Mouse (Mus musculus) kidney, adult 2 months (tissue): ENCODE data around the gene Tmem128. TPM values are rescaled to one million over a fixed set of nuclear protein-coding genes. Genes with fewer than 3 reads are reported as not detected.

Experiments
- DNase-seq: peaks from one replicate; pipeline ENCODE4 v3.0.0; 2021
- H3K27ac ChIP-seq: fragments of 200-500 bp; 2 replicates; pipeline ENCODE4 v1.5.1; 2012; ENCODE audit warnings: low read depth, low read length, control low read depth, inconsistent platforms; ENCODE audit not compliant: insufficient read depth
- H3K27me3 ChIP-seq: fragments of 200-500 bp; replicated peaks from 2 replicates; pipeline ENCODE4 v1.6.1; 2012; ENCODE audit warnings: mild to moderate bottlenecking, moderate library complexity, low read length, inconsistent platforms; ENCODE audit not compliant: control insufficient read depth, insufficient read depth
- H3K36me3 ChIP-seq: fragments of 200-500 bp; 2 replicates; pipeline ENCODE4 v1.6.1; 2012; ENCODE audit warnings: mild to moderate bottlenecking, moderate library complexity, low read length, inconsistent platforms; ENCODE audit not compliant: control insufficient read depth, insufficient read depth
- H3K4me1 ChIP-seq: fragments of 200-500 bp; 2 replicates; pipeline ENCODE4 v1.6.1; 2011; ENCODE audit warnings: low read length; ENCODE audit not compliant: control insufficient read depth, insufficient read depth
- H3K4me3 ChIP-seq: fragments of 200-500 bp; 2 replicates; pipeline ENCODE4 v1.5.1; 2011; ENCODE audit warnings: mild to moderate bottlenecking, low read depth, low read length, control low read depth; ENCODE audit not compliant: insufficient read depth
- CTCF ChIP-seq: fragments of 200-500 bp; conservative IDR thresholded peaks from 2 replicates; pipeline ENCODE4 v1.5.1; 2011; ENCODE audit warnings: low read depth, mild to moderate bottlenecking, control low read depth, low read length, moderate library complexity, mixed read lengths; ENCODE audit not compliant: insufficient read depth, insufficient read length
- POLR2A ChIP-seq: fragments of 200-500 bp; IDR thresholded peaks from one replicate; pipeline ENCODE4 v1.6.1; 2011; ENCODE audit warnings: low read depth, low read length, control low read depth
- WGBS: fragments of 180-500 bp; shearing (Covaris S2); methylation state at CpG from one replicate; pipeline ENCODE4 v1.1.7; 2018; 5-methylcytosine and 5-hydroxymethylcytosine counted together
- polyA plus RNA-seq: library from polyadenylated mRNA; depleted of rRNA; stranded (reverse); fragments of >200 nt; gene quantifications from 2 replicates; pipeline ENCODE4 v1.2.3, GENCODE M21; 2012

Tmem128 gene
- polyA plus RNA-seq, 1 experiment = 40.6 TPM

GRCm38 (mm10) chr5:38258773-38259146 lies 1.2 kb upstream of the Tmem128 start:
- Histone ChIP-seq H3K4me3 (no peak overlapping the region), H3K27me3 (no peaks in the 10 kb centered on the region), H3K4me1 (no peaks in the 10 kb centered on the region), H3K27ac (no peak overlapping the region), H3K36me3 (no peaks in the 10 kb centered on the region; the same call in 1 of the 2 replicates)
- TF ChIP-seq CTCF = no peak
- TF ChIP-seq POLR2A = no peak
- 63% methylated on average over 5 of the region's 5 CpGs for WGBS
- DNase-seq = no peak

GRCm38 (mm10) chr5:38259455-38260106 lies 404 bp upstream of the Tmem128 start:
- H3K4me3 ChIP-seq = peak overlapping the region; percentile 96
- TF ChIP-seq POLR2A (no peak), CTCF (no peak)
- H3K4me1 ChIP-seq = no peaks in the 10 kb centered on the region
- no peaks in the 10 kb centered on the region; the same call in 1 of the 2 replicates for H3K36me3 ChIP-seq
- no peaks in the 10 kb centered on the region for H3K27me3 ChIP-seq
- no peak for DNase-seq
- 40% methylated on average over 9 of the region's 9 CpGs for WGBS
- peak overlapping the region; percentile 79 for H3K27ac ChIP-seq

GRCm38 (mm10) chr5:38270942-38271341 lies 11.0 kb downstream of the Tmem128 start:
- TF ChIP-seq CTCF (no peak), POLR2A (no peak)
- Histone ChIP-seq H3K4me1 (no peaks in the 10 kb centered on the region), H3K4me3 (no peak overlapping the region), H3K27me3 (no peaks in the 10 kb centered on the region), H3K27ac (no peak overlapping the region), H3K36me3 (no peaks in the 10 kb centered on the region; the same call in 1 of the 2 replicates)
- 98% methylated on average over 3 of the region's 3 CpGs for WGBS
- DNase-seq = no peak

GRCm38 (mm10) chr5:38273831-38274230 lies 13.8 kb downstream of the Tmem128 start:
- no peak overlapping the region for H3K27ac ChIP-seq
- no peak overlapping the region for H3K4me3 ChIP-seq
- WGBS = 88% methylated on average over 4 of the region's 4 CpGs
- no peaks in the 10 kb centered on the region; the same call in 1 of the 2 replicates for H3K4me1 ChIP-seq
- DNase-seq = no peak
- TF ChIP-seq CTCF (no peak), POLR2A (no peak)
- H3K36me3 ChIP-seq = no peaks in the 10 kb centered on the region; the same call in 1 of the 2 replicates
- H3K27me3 ChIP-seq = peaks cover 2% of the 10 kb centered on the region

GRCm38 (mm10) chr5:38275771-38276170 lies 15.8 kb downstream of the Tmem128 start, which contains the start of gene Otop1:
Otop1 (plus strand) TSS chr5:38275972.
- Histone ChIP-seq H3K4me3 (no peak within 1 kb of the TSS), H3K27ac (no peak within 1 kb of the TSS)

GRCm38 (mm10) chr5:38276451-38276850 lies 16.5 kb downstream of the Tmem128 start:
- Histone ChIP-seq H3K36me3 (no peaks in the 10 kb centered on the region), H3K27ac (no peak overlapping the region), H3K27me3 (peaks cover 2% of the 10 kb centered on the region), H3K4me1 (no peaks in the 10 kb centered on the region; the same call in 1 of the 2 replicates), H3K4me3 (no peak overlapping the region)
- no peak for TF ChIP-seq CTCF
- no peak for TF ChIP-seq POLR2A
- 2% methylated on average over 19 of the region's 19 CpGs for WGBS
- DNase-seq = no peak

More at GRCm38 (mm10) chr5:38275771-38276170, 15.8 kb downstream of the Tmem128 start, which contains the start of gene Otop1:
- no peaks in the 10 kb centered on the region; the same call in 1 of the 2 replicates for H3K36me3 ChIP-seq
- H3K27me3 ChIP-seq = peaks cover 2% of the 10 kb centered on the region
- DNase-seq = no peak
- TF ChIP-seq POLR2A (no peak), CTCF (no peak)
- H3K4me1 ChIP-seq = no peaks in the 10 kb centered on the region; the same call in 1 of the 2 replicates
- 18% methylated on average over 4 of the region's 4 CpGs for WGBS

GRCm38 (mm10) chr5:38277098-38277866 lies 17.3 kb downstream of the Tmem128 start:
- Histone ChIP-seq H3K4me3 (no peak overlapping the region; the same call in 1 of the 2 replicates), H3K36me3 (no peaks in the 10 kb centered on the region), H3K27ac (no peak overlapping the region), H3K27me3 (peaks cover 2% of the 10 kb centered on the region), H3K4me1 (no peaks in the 10 kb centered on the region; the same call in 1 of the 2 replicates)
- no peak for TF ChIP-seq CTCF
- no peak for DNase-seq
- 3% methylated on average over 65 of the region's 65 CpGs for WGBS
